Mouse (Mus musculus) megakaryocyte-erythroid progenitor cell, adult 5-6 weeks (primary cell): Measurements from ENCODE around the gene Trhde. TPM values are rescaled to one million over a fixed set of nuclear protein-coding genes. Genes with fewer than 3 reads are reported as not detected.

Source experiments
- ATAC-seq: replicated peaks from 2 replicates; pipeline ENCODE4 v1.8.0; 2016; ENCODE audit warnings: mild to moderate bottlenecking, inconsistent platforms; ENCODE audit not compliant: severe bottlenecking, poor library complexity, low FRiP score, low TSS enrichment
- total RNA-seq, 2 experiments: library from RNA; stranded (forward) in 1 of 2; stranded (reverse) in 1 of 2; fragments of 200-1000, 215-1000 nt in 1 of 2; fragments of >200 nt in 1 of 2; fragmentation: Nextera tagmentation in 1 of 2; gene quantifications; 2 replicates each; pipeline ENCODE4 v1.2.3; 2014 to 2017

Gene Trhde
- total RNA-seq (2014; fragmentation: Nextera tagmentation) (not detected in 2 replicates), total RNA-seq (2017) (not detected in 2 replicates)

DNA sequence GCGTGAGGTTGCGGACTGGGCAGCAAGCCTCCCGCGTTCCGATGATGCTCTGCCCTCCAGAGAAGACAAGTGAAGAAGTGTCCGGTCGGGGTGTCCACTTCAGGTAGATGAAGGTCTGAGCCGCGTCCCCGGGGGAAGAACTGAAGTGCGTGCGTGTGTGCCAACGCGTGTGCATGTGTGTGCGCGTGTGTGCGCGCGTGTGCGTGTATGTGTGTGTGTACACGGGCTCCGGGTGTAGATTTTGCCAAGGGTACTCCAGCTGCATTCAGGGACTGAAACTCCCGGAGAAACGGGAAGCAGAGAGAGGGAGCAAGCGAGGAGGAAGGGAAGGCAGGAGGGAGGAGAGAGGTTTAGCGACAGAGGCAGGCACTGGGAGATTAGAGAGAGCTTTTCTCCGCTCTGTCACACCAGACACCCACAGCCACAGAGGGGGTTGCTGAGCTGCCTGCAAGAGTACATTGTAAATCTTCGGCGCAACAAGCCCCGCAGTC lies at the start of gene Trhde:
Trhde (minus strand) TSS at position 147 of the 491 bp plus-strand sequence.
- ATAC-seq = no peak

DNA sequence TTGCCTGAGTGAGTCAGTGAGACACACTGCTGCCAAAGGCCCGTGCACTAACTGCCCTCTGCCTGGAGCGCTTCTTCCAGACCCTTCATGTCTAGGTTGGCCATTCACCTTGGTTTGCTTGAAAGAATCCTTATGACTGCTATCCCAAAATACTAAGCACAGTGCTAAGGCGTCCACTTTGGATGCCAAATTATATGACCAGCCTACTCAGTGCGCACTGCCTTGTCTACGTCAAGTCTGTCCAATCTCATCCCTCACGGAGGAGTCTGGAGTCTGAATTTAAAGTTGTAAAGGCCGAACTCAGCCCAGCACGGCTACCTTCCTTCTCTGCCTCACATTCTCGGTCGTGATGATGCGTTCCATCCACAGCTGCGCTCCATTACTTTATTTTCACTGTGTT lies 39.9 kb upstream of the Trhde start:
- ATAC-seq = no peak

DNA sequence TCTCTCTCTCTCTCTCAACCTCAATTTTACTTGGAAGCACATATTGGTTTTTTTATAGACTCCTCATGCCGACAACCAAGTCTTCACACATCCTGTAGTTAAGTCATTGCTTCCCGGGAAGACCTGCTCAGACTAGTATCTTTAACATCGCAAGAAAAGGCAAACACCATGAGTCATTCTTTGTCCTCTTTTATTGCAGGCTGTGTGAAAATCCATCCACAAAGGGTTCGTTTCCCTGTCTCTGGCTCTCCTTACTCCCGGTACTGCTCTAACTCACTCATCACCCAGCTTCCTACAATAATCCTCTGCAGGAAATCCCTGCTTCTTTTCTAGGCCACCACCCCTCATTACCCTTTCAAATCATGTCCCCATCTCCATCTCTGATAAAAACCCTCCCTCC lies 39.3 kb upstream of the Trhde start:
- ATAC-seq = no peak

DNA sequence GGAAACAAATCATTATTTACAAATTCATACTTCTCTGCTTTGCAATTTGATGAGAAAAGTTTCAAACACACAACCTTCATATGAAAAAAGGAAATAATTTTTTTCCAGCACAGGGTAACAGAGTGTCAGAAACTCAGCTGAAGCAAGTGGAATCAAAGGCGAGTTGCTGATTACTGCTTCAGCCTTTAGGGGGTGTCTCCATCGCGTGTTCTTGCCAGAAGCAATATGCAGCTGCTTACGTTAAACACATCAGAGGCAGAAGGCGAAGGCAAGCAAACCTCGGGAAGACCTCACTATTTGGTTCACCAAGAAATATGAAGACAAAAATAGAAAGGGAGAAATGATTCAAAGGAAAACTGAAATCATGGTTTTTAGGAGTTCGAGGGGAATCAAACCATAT lies 29.2 kb upstream of the Trhde start:
- ATAC-seq = no peak

DNA sequence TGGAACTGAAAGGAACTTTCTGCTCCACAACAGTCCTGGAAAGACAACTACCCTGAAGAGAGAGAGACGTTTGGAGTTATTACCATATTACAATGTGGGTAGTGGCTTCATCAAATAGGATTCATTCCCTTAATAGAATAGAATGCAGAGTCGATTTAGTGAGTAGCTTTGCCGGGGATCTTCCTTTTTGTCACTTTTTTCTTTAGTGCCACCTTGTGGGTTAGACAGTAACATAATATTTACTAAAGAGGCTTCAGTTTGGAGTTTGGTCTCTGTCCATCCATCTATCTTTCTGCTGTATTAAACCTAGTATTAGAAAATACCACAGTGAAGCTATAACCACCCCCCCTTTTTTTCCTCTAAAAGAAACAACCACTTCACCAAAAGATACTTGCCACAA lies 6.7 kb upstream of the Trhde start:
- ATAC-seq = no peak

DNA sequence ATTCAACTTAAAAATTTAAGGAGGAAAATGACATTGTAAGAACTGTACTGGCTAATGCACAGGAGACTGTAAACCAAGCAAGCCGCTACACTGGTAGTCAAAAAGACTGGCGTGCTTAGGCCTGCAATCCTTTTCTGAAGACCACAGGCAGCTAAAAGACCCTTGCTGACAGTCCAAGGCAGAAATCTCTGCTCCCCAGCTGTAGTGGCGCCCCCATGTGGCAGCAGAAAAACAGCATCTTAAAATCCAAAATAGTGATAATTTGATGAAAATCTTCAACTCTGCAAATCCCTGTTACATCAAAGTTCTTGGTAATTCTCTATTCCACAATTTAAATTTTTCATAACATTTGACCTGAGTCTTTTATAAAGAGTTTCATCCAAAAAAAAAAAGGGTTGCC lies 3.8 kb upstream of the Trhde start:
- no peak for ATAC-seq

DNA sequence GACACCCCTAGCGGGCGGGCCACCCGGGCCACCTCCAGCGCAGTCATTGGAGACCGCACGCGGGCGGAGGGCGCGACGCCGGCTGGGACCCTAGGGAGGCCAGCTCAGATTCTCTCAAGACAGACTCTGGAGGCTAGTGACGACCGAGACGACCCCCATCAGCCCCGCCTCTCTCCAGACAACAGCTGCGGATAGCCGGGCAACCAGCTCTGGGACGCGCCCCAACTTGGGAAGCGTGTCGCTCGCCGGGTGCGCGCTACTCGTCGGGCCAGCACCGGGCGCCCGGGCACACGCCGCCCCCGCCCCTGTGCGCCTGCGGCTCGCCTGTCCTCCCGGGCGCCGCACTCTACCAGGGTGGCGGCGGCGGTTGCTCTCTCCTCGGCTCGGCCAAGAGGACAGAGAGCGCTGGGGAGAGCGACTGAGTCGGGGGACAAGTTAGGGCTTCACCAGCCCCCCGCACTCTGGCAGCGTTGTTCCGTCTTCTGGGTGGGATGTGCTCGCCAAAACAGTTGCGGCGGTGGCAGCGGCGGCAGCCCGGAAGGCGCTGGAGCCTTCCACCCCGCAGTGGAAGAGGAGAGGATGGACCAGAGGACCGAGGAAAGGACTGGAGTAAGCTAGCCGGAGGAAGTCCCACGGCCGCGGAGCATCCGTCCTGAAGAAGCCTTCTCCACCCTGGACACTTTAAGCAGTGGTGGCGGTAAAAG lies 498 bp downstream of the Trhde start:
- ATAC-seq = no peak

DNA sequence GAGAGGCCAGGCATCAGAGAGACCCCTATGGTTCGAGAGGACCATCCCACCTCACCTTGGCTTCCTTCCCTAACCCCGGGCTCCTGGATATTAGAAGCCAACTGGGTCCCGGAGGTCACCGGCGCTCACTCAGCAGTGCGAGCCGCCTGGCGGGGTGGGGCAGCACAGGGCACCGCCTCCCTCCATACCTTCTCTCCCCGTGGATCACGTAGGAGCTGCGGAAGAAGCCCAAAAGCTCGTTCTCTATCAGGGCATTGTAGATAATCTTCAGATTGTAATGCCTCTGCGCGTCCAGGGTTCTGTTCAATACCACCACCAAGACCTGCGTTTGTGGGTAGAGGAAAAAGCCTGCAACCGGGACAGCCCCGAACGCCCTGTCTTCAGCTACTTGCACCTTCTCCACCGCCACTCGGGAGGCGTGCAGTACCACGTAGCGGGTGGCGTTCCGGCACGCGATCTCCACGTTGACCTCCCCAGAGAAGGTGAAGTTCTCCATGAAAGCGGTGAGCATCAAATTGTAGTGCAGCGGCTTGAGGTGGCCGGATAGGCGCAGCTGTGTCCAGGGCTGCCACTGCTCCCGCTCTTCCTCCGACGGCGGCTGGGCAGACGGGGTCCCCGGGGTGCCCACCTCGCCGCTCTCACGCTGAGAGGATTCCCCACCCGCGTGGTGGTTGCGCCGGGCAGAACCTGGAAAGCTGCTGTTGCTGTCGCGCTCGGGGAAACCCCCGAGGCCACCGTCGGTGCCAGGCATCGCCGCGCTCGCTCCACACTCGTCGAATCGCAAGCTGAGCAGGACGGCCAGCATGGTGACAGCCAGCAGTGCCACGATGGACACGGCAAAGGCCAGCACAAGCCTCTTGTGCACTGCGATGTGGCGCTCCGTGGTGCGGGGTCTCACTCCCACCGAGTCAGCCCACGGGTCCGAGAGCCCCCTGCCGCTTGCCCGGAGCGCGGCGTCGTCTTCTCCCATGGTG lies 1.5 kb downstream of the Trhde start:
- no peak for ATAC-seq

DNA sequence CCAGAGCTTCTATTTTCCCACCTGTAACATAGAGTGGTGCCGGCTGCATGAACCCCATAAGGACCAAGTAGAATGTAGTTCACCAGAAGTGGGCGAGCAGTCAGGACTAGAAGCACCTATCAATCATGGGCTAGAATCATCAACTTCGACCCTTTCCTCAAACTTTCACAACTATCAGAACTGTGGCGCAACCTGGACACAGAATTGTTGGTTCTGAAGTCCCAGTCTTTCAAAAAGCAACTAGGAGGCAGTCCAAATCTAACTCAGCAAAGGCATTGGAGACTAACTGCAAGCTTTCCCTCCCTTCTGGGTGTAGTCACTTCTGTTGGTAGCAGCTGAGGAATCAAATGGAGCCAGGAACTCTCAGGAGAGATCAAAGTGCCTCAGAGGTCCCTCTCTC lies 2.6 kb downstream of the Trhde start:
- ATAC-seq = no peak

DNA sequence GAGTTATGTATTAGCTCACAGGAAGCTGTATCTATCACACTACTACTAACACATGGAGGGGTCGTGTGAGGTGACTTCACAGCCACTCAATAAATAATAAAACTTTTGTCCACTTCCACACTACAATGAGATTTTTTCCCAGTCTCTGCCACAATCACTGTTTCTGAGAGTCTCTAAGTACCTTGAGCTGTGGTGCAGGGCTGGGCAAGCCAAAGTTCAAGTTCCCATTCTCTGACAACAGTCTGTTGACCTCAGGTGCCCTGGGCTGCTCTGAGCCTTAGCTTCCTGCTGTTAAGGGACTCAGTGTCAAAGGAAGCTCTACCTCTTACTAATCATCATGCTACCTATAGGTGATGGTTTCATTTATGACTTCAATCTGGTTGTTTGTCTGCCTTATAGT lies 3.3 kb downstream of the Trhde start:
- no peak for ATAC-seq

DNA sequence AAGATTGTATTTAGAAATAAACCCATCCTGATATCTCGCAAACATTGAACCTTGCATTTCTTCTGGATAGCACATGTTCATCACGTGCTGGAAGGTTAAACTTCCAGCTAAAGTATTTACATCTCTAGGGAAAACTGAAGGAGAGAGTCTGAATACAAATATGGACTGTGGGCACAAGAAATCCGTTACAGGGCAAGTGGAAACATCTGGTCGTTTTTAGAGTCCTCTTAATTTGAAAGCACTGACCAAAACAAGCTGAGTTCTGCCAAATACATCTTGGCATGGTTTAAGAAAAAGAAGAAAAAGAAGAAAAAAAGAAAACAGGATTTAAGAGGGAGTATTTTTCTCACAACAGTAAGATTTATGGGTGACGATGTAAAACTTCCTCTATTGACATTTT lies 3.9 kb downstream of the Trhde start:
- ATAC-seq = no peak

DNA sequence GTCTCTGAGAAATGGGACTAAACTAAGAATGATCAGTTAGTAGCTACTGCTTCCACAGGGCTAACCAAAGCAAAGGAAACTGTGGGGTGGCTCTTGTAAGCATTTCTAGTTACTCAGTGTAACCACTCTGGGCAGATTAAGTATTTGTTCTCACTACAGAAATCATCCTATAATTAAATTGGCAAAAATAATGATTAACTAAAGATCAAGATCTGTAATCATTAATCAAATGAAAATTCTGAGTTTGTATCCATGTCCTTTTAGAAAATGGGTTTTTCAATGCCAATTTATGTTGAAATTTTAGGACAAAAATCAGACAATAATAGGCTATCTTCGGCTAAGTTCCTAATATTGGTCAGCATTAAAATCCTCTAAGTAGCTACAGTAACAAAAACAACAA lies 4.4 kb downstream of the Trhde start:
- no peak for ATAC-seq

DNA sequence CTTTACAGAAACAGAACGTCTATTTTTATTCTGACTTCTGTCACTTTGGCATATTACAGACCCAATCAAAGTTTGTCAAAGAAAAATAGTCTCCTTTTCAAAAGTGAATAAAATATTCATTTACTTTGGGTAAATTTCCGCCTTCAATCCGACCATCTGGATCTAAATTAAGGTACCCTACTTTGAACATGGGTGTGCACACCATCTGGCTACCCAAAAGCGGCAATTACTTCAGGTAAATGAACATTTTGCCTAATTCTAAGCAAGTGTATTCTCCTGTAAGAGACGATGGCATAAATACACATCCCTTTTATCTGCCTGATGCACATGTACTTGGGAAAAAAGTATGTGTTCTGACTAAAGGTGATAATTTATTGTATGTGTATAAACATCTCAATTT lies 5.2 kb downstream of the Trhde start:
- ATAC-seq = no peak

DNA sequence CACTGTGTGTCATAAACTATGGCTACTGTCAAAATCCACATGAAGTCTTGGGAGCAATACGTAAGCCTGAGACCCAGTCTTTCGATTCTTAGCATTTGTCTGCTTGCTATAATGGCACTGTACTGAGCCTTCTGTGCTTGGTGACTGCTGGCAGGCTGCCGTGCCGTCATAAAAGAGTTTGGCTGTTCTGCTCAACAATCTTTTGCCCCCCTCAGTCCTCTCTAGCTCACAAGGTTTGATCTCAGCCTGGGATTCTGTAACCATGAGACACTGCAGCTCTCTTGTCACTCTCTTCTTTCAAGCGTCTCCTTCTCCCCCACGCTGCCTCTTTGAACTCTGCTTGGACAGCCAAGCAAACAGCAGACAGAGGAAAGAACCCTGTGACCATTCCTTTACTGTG lies 7.9 kb downstream of the Trhde start:
- ATAC-seq = no peak

DNA sequence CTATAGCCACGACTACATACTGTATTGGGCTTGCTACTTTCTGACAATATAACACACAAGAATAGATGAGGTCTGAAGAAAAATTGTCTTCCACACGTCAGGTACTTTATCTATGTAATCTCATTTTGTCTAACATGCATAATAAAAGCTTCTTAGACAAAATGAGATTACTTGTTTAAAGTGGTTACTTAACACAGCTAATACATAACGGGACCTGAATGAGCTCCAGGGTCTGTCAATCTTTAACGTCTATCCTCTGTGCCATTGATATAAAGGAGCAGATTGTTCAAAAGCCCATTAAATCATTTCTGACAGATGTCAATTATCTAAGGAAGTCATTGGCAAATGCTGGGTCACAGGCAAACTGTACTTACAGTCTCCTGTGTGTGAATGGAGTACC lies 36.2 kb downstream of the Trhde start:
- ATAC-seq = no peak

DNA sequence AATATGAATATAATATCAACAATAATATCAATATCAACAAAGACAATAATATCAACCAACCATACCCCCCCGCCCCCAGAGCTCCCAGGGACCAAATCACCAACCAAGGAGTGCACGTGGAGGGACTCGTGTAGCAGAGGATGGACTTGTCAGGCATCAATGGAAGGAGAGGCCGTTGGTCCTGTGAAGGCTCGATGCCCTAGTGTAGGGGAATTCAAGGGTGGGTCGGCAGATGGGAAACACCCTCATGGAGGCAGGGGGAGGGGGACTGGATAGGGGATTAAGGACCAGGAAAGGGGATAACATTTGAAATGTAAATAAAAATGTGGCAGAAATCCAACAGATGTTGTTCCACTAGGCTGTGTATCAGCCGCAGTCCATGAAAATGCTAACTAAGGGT lies 40.0 kb downstream of the Trhde start:
- no peak for ATAC-seq

DNA sequence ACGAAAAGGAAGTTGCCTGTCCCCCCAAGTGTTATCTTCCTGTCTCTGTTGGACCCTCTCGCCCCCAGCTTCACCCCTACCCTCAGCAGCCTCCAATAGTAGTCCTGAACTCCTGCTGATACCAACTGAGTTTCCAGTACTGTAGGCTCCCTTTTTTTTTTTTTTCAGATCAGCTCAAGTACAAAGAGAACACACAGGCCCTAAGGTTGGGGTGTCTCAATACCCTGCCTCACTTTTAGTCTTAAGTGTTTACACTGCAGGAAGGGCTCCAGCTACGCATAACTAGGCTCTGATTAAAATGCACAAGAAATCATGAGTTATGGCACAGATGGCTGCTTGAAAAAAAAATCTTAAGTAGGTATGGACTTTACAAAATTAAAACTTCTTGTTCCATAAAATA lies 42.9 kb downstream of the Trhde start:
- no peak for ATAC-seq

DNA sequence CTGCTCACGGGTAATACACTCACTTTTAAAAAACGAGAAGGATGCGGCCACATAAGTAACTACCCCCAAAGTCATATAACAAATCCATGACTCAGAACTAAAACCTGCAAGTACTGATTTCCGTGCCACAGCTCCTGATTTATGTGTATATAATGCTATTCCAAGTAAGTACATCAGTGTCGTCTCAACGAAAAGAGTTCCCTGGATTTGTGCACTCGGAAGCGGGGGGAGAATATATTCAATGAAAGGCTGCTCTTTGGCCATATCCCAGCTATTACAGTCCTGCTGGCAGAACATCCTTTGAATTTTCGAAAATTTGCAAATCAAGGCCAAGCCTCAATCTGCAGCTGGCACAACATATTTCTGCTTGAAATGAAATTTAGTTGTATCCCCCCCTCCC lies 43.5 kb downstream of the Trhde start:
- no peak for ATAC-seq

DNA sequence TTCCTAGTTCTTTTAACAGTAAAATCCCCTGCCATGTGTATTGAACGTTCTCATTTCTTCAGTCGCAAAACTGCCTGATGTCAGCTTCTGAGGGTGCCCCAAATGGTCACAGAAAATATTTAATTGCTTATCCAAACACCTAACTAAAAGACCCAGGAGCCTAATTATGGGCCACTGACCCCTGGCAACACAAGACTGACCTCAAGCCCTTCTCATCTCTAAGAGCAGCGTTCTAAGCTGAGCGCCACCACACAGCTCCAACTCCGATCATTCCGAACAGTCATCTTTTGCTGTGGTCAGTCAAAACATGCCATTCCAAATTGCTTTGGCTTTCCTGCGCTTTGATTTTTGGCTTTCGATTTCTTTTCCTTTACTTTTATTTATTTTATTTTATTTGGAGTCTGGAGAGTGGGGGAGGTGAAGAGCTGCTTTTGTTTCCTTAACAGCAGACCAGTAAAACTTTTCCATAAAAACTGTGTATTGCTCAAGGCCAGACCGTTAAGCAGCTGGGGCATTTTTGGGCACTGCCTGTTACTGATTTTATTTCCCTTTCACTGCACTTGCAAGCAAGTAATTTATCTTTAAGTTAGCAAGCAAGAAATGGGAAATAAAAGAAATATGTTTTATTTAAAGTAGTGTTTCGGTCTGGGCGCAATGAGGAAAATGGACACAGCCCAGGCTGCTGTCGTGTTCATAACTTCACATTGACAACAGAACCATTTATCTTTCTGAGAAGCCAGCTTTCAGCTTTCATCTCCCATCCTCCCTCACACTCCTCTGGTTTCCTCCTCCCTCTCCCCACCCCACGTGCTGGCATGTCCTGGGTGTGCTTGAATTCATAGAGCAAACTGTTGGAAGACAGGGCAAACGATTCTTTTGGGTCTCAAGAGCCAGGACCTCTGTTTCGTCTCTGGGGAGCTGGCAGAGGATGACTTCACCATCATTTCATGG lies 59.1 kb downstream of the Trhde start:
- no peak for ATAC-seq

DNA sequence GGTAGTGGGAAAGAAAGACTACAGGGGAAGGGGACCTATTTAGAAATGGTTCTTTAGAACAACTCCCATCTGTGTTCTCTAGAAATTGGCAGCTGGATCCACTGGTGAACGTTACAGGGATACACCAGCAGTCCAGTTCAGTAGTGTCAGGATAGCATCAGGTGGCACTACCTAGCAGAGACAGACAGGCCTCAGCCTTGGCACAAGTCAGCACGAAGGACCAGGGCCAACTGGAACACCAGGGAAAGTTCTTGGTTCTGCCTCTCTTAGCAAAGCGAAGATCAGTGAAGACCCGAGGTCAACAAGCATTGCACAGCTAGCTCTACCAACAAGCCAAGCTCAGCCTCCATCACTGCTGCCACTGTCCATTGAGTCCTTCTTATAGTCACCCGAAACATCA lies 62.2 kb downstream of the Trhde start:
- no peak for ATAC-seq
